Mouse (Mus musculus) cerebellum, adult (tissue): ENCODE results near the gene Krt27.

Experiments used
- ATAC-seq: cut with Nextera tagmentation; 2 replicates; pipeline ENCODE4 v1.9.2; 2017; ENCODE audit warnings: mild to moderate bottlenecking, moderate library complexity, mixed read lengths; ENCODE audit not compliant: insufficient number of reproducible peaks, low FRiP score, low TSS enrichment

Gene Krt27

GRCm38 (mm10) chr11:99351004-99351403, at the start of gene Krt27:
Krt27 (minus strand) TSS chr11:99351104.
- no peak for ATAC-seq

DNA sequence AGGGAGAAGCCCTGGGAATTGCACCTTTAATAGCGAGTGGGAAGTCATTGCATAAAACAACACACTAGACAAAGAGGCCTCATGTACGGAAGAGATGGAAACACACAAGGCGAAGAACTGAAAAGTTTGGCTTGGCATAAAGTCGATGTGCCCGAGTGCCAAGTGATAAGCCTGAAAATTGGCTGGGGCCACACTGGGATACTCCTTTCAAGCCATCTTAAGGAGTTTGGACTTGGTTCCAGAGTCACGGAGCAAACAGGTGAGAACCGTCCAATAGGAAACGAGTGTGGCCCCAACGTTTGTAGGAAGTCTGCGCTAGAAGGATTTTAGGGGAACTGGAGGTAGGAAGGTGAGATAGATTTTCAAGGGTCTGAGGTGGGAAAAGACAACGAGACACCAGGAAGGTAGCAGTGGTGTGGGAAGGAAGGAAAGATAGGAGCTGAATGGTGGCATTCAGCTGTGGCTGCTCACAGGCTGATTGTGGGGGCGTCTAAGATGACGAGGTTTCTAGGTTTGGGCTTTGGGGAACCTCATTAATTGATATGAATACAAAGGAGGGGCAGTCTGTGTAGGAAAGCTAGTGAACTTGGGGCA, 49.1 kb upstream of the Krt27 start:
- no peak for ATAC-seq

DNA sequence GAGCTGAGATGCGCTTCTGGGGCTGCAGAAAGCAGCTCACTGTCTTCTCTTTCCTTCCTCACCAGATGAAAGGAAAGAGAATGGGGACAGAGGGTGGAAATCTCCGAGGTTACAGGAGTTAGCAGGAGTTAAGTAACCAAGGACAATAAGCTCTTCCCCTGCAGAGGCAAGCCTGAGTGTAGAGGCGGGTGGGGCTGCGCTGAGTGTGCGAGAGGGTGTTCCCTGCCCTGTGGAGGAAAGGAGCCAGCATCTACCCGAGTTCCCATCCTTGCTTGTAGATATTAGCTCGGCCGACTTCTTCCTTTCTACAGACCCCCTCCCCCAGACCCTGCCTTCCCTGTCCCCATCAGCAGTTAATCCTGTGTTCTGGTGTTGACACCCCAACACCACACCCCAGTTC, 47.9 kb upstream of the Krt27 start:
- ATAC-seq, result no peak

DNA sequence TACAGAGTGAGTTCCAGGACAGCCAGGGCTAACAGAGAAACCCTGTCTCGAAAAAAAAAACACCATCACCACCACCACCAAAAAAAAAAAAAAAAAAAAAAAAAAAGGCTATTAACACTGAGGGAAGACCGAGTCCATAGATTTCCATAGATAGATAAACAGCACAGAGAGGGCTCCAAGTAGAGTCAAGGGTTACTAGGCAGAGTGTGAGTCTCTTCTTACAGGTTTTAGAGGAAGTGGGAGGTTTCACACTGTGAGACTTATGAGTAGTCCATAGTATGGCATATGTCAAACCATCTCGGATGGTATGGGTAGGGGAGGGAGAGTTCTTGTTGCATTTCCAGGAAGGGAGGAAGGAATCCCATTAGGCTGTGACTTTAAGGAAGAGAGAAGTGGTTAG, 47.2 kb upstream of the Krt27 start:
- ATAC-seq, result no peak

DNA sequence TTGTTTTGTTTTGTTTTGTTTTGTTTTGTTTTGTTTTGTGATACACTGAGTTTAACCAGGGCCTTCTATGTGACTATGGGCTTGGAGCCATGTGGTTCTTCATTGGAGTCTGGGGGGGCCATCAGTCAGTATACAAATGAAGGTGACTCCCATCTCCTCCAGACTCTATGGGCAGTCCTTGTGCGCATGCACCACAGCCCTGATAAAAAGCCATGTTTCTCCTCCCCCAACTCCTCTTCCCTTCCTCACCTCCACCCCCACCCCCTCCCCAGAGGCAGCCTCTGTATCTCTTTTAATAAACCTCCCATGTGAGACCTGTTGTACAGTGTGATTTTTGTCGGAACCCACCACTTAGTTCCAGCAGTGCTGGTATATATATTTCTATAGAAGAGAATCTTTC, 45.8 kb upstream of the Krt27 start:
- no peak for ATAC-seq

GRCm38 (mm10) chr11:99396034-99396433, 45.1 kb upstream of the Krt27 start:
- no peak for ATAC-seq

- ATAC-seq, result no peak
Measured at GRCm38 (mm10) chr11:99392492-99392891, 41.6 kb upstream of the Krt27 start.

DNA sequence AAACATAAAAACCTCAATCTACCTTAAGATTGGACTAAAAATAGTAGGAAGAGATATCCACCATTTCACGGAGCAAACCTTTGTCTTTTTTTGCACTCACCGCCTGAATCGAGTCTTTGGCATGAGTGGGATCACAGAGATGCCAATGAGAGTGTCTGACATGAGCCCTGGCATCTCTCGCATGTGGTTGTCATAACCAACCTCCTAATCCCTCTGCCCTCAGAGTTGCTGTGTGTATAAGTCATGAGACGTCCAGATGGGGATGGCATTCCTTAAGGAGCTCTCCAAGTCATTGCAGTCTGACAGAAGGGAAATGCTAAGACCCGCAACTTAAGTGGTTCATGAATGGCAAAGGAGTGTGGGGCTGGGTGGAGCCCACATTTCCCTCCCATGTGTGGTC, 40.5 kb upstream of the Krt27 start:
- no peak for ATAC-seq

- no peak for ATAC-seq
Measured at GRCm38 (mm10) chr11:99390866-99391265, 40.0 kb upstream of the Krt27 start.

DNA sequence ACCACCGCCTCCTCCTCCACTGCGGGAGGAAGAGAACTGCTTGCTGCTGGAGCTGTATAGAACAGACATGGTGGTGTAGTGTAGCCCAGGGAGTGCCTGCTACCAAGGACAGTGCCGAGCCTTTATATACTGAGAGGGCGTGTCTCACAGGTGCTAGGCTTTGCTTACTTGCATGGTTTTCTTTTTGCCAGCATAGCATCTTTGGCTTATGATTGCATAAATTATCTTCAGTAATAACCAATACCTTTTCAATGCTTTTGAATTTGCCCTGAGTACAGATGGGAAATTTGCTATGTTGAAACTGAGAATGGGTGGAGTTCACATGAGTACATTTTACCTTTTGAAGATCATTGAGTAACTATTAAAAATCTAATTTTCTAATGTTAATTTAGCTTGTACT, 38.4 kb upstream of the Krt27 start, which contains the start of gene Krt10:
Krt10 (minus strand) TSS at position 101 of the 400 bp plus-strand sequence.
- ATAC-seq, result no peak

- no peak for ATAC-seq
Measured at GRCm38 (mm10) chr11:99388661-99389060, 37.8 kb upstream of the Krt27 start.

DNA sequence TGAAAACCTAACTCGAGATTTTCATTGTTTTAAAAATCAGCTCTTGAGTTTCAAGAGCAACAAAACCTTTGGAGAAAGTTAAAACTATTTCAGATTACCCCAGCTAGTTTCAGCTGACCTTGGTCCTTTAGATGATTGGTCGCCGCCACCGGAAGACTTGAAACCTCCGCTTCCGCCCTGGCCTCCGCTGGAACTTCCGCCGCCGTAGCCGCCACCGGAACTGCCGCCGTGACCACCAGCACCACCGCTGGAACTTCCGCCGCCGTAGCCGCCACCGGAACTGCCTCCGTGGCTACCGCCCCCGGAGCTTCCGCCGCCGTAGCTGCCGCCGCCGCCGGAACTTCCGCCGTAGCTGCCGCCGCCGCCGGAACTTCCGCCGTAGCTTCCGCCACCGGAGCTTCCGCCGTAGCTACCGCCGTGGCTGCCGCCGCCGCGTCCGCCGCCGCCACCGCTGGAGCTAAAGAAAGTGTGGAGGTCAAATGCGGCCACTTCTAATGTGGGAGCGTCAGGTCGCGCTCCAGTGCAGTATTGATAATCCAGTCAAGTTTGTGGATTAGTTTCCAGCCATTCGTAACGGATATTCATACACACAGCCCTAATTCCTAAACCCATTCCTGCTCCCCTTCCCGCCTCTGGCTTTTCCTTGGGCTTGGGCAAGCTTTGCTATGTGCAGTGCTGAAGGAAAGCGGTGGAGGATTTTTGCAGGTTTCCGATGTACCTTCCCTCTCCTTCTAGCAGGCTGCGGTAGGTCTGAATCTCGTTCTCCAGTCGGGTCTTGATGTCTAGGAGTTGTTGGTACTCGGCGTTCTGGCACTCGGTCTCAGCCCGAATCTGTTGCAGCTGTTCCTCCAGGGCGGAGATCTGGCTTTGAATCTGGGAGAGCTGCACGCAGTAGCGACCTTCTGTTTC, 35.2 kb upstream of the Krt27 start:
- peak; percentile 92; the same call in 1 of the 2 replicates for ATAC-seq

DNA sequence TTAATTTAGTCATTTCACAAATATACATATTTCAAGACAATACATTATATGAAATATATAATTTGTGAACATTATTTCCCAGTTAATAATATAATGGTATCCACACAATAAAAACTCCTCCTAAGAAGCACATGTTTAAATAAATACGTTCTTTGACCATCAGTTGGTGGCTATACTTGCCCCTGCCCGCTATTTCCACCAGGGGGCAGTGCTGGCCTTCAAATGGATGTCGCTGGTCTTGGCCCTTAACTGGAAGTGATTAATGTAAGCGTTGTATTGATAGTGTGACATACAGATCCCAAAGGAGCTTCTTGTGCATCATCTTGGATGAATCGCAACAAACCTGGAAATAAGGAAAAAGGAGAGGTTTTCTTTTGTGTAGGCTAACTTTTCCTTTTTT, 28.7 kb upstream of the Krt27 start:
- ATAC-seq, result no peak

GRCm38 (mm10) chr11:99374803-99375202, 23.9 kb upstream of the Krt27 start, which contains the start of gene Krt28:
Krt28 (minus strand) TSS chr11:99374903.
- ATAC-seq, result no peak

GRCm38 (mm10) chr11:99369853-99370451, 19.0 kb upstream of the Krt27 start:
- peak; percentile 56; the same call in 1 of the 2 replicates for ATAC-seq

GRCm38 (mm10) chr11:99369229-99369628, 18.3 kb upstream of the Krt27 start:
- ATAC-seq, result no peak

DNA sequence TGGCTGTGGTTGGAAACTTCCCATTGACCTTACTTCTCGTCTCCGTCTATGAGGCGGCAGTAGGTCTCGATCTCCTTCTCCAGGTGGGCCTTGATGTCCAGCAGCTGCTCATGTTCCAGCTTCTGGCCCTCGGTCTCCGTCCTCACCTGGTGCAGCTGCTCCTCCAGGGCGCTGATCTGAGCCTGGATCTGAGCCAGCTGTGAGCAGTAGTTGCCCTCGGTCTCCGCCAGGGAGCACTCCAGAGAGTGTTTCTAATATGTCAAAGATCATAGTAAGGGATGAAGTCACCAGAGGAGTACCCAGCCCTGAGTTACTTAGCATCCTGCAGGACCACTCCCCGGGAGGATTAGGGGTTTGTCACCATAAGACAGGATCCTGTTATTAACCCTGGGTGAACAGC, 15.9 kb upstream of the Krt27 start:
- ATAC-seq, result no peak

- ATAC-seq, result no peak; the same call in 1 of the 2 replicates
Measured at GRCm38 (mm10) chr11:99364412-99364811, 13.5 kb upstream of the Krt27 start.

DNA sequence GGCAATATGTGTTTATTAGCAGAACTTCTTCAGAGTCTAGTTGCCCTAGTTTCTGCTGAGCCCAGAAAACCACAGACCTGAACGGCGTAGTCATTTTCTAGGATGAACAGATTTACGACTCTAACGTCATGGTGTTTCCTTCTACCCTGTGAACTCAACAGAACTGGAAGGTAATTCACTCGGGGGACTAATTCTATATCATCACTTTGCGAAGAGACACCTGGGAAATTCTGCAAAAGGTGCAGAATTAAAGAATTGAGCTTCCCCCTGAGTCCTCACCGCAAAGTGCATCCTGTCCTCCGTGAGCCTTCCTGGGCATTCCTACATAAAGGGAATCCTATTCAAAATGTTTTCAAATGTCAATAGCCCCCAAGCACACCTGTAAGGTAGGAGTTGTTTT, 10.5 kb upstream of the Krt27 start:
- no peak for ATAC-seq

GRCm38 (mm10) chr11:99339299-99339847, 11.5 kb downstream of the Krt27 start:
- no peak for ATAC-seq

DNA sequence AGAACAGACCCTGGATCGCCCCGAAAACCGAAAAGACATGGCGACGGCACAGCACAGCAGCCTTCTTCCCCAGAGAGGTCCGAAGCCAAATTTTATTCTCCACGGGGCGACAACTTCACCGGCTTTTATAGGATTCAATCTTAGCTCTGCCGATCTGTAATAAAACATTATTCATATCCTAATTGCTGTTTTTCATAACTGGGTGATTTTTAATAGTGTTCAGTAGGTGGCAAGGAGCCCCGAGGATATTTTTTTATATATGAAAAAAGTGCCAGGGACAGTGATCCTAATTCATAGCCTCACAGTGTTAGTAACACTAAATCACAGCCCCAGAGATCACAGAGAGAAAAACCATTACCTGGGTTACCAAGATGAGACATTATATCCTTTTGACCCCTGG, 13.0 kb downstream of the Krt27 start, which contains the start of gene Krt26:
Krt26 (minus strand) TSS at position 101 of the 400 bp plus-strand sequence.
- no peak for ATAC-seq
